Mouse (Mus musculus): ENCODE data around the gene Serinc1. TPM values are rescaled to one million over a fixed set of nuclear protein-coding genes. Genes with fewer than 3 reads are reported as not detected.

Gene Serinc1
- polyA plus RNA-seq, 1 experiment from 2014 or later: 137 TPM

- Histone ChIP-seq H3K27ac (ENCODE audit: low read depth) (no peak overlapping the region), H3K9ac (ENCODE audit: low read length) (no peak overlapping the region), H3K9me3 (ENCODE audit: control insufficient read depth, low read length) (no peaks in the 10 kb centered on the region), H3K4me2 (ENCODE audit: low read length) (no peak overlapping the region), H3K27me3 (replicated peaks; ENCODE audit: control insufficient read depth, insufficient read depth, low read length) (no peaks in the 10 kb centered on the region), H3K4me3 (ENCODE audit: low read depth, low read length) (no peak overlapping the region), H3K36me3 (ENCODE audit: control insufficient read depth, insufficient read depth, low read length) (no peaks in the 10 kb centered on the region), H3K4me1 (replicated peaks; ENCODE audit: control insufficient read depth, insufficient read depth, low read length) (peaks cover 11% of the 10 kb centered on the region)
- DNase-seq (ENCODE audit: low spot score) (no peak), ATAC-seq (replicated peaks; ENCODE audit: low FRiP score, low TSS enrichment, low read depth) (no peak)
- WGBS: 85% methylated on average over 2 of the region's 2 CpGs
Measured at GRCm38 (mm10) chr10:57492050-57492449, 40.3 kb downstream of the Serinc1 start.

- Histone ChIP-seq H3K36me3 (ENCODE audit: control insufficient read depth, insufficient read depth, low read length) (no peaks in the 10 kb centered on the region), H3K9me3 (ENCODE audit: control insufficient read depth, low read length) (no peaks in the 10 kb centered on the region), H3K4me3 (ENCODE audit: low read depth, low read length) (no peak overlapping the region), H3K9ac (ENCODE audit: low read length) (no peak overlapping the region), H3K4me2 (ENCODE audit: low read length) (peak overlapping the region; percentile 79; the same call in 1 of the 2 replicates), H3K4me1 (replicated peaks; ENCODE audit: control insufficient read depth, insufficient read depth, low read length) (peaks cover 11% of the 10 kb centered on the region), H3K27me3 (replicated peaks; ENCODE audit: control insufficient read depth, insufficient read depth, low read length) (no peaks in the 10 kb centered on the region), H3K27ac (ENCODE audit: low read depth) (no peak overlapping the region)
- DNase-seq (ENCODE audit: low spot score) (no peak), ATAC-seq (replicated peaks; ENCODE audit: low FRiP score, low TSS enrichment, low read depth) (no peak)
Measured at GRCm38 (mm10) chr10:57488591-57488990, 43.7 kb downstream of the Serinc1 start.

GRCm38 (mm10) chr10:57487201-57487600 is 45.1 kb downstream of the Serinc1 start:
- peak overlapping the region; percentile 79 for H3K4me2 ChIP-seq (ENCODE audit: low read length)
- H3K27me3 ChIP-seq (replicated peaks; ENCODE audit: control insufficient read depth, insufficient read depth, low read length): no peaks in the 10 kb centered on the region
- H3K4me3 ChIP-seq (ENCODE audit: low read depth, low read length): peak overlapping the region; percentile 94
- H3K9me3 ChIP-seq (ENCODE audit: control insufficient read depth, low read length): no peaks in the 10 kb centered on the region
- 2% methylated on average over 8 of the region's 8 CpGs for WGBS
- no peak for ATAC-seq (replicated peaks; ENCODE audit: low FRiP score, low TSS enrichment, low read depth)
- H3K9ac ChIP-seq (ENCODE audit: low read length): peak overlapping the region; percentile 96
- no peaks in the 10 kb centered on the region for H3K36me3 ChIP-seq (ENCODE audit: control insufficient read depth, insufficient read depth, low read length)
- peaks cover 11% of the 10 kb centered on the region for H3K4me1 ChIP-seq (replicated peaks; ENCODE audit: control insufficient read depth, insufficient read depth, low read length)
- peak; percentile 70 for DNase-seq (ENCODE audit: low spot score)
- H3K27ac ChIP-seq (ENCODE audit: low read depth): peak overlapping the region; percentile 97; the same call in 1 of the 2 replicates

GRCm38 (mm10) chr10:57486542-57487071 is 45.7 kb downstream of the Serinc1 start:
- H3K36me3 ChIP-seq (ENCODE audit: control insufficient read depth, insufficient read depth, low read length): no peaks in the 10 kb centered on the region
- ATAC-seq (replicated peaks; ENCODE audit: low FRiP score, low TSS enrichment, low read depth) (peak; percentile 90), DNase-seq (ENCODE audit: low spot score) (peak; percentile 93)
- peak overlapping the region; percentile 79 for H3K4me2 ChIP-seq (ENCODE audit: low read length)
- no peaks in the 10 kb centered on the region for H3K27me3 ChIP-seq (replicated peaks; ENCODE audit: control insufficient read depth, insufficient read depth, low read length)
- peak overlapping the region; percentile 94 for H3K4me3 ChIP-seq (ENCODE audit: low read depth, low read length)
- under 1% methylated on average over 64 of the region's 65 CpGs for WGBS
- H3K9me3 ChIP-seq (ENCODE audit: control insufficient read depth, low read length): no peaks in the 10 kb centered on the region
- H3K27ac ChIP-seq (ENCODE audit: low read depth): peak overlapping the region; percentile 97
- H3K9ac ChIP-seq (ENCODE audit: low read length): peak overlapping the region; percentile 96
- peaks cover 11% of the 10 kb centered on the region for H3K4me1 ChIP-seq (replicated peaks; ENCODE audit: control insufficient read depth, insufficient read depth, low read length)

GRCm38 (mm10) chr10:57485908-57486541 is 46.3 kb downstream of the Serinc1 start, which contains the start of gene Hsf2:
Gene Hsf2, plus strand, starts transcription at chr10:57486385.
- DNase-seq (ENCODE audit: low spot score): no peak
- peak within 1 kb of the TSS; percentile 79 for H3K4me2 ChIP-seq (ENCODE audit: low read length)
- no peaks in the 10 kb centered on the region for H3K27me3 ChIP-seq (replicated peaks; ENCODE audit: control insufficient read depth, insufficient read depth, low read length)
- ATAC-seq (replicated peaks; ENCODE audit: low FRiP score, low TSS enrichment, low read depth): peak; percentile 100
- peak within 1 kb of the TSS; percentile 97 for H3K27ac ChIP-seq (ENCODE audit: low read depth)
- H3K4me1 ChIP-seq (replicated peaks; ENCODE audit: control insufficient read depth, insufficient read depth, low read length): peaks cover 11% of the 10 kb centered on the region
- H3K9me3 ChIP-seq (ENCODE audit: control insufficient read depth, low read length): no peaks in the 10 kb centered on the region
- WGBS: 1% methylated on average over 51 of the region's 52 CpGs
- H3K36me3 ChIP-seq (ENCODE audit: control insufficient read depth, insufficient read depth, low read length): no peaks in the 10 kb centered on the region
- peak within 1 kb of the TSS; percentile 94 for H3K4me3 ChIP-seq (ENCODE audit: low read depth, low read length)
- peak within 1 kb of the TSS; percentile 96 for H3K9ac ChIP-seq (ENCODE audit: low read length)

GRCm38 (mm10) chr10:57484741-57485140 is 47.6 kb downstream of the Serinc1 start:
- WGBS: 78% methylated on average over 3 of the region's 3 CpGs
- Histone ChIP-seq H3K4me3 (ENCODE audit: low read depth, low read length) (no peak overlapping the region), H3K27ac (ENCODE audit: low read depth) (no peak overlapping the region), H3K4me1 (replicated peaks; ENCODE audit: control insufficient read depth, insufficient read depth, low read length) (peaks cover 11% of the 10 kb centered on the region), H3K27me3 (replicated peaks; ENCODE audit: control insufficient read depth, insufficient read depth, low read length) (no peaks in the 10 kb centered on the region), H3K36me3 (ENCODE audit: control insufficient read depth, insufficient read depth, low read length) (no peaks in the 10 kb centered on the region), H3K9me3 (ENCODE audit: control insufficient read depth, low read length) (no peaks in the 10 kb centered on the region), H3K4me2 (ENCODE audit: low read length) (no peak overlapping the region), H3K9ac (ENCODE audit: low read length) (no peak overlapping the region)
- DNase-seq (ENCODE audit: low spot score): no peak
- no peak for ATAC-seq (replicated peaks; ENCODE audit: low FRiP score, low TSS enrichment, low read depth)

- DNase-seq (ENCODE audit: low spot score) (no peak), ATAC-seq (replicated peaks; ENCODE audit: low FRiP score, low TSS enrichment, low read depth) (no peak)
- Histone ChIP-seq H3K4me2 (ENCODE audit: low read length) (no peak overlapping the region), H3K27ac (ENCODE audit: low read depth) (no peak overlapping the region), H3K4me1 (replicated peaks; ENCODE audit: control insufficient read depth, insufficient read depth, low read length) (no peaks in the 10 kb centered on the region), H3K9me3 (ENCODE audit: control insufficient read depth, low read length) (no peaks in the 10 kb centered on the region), H3K27me3 (replicated peaks; ENCODE audit: control insufficient read depth, insufficient read depth, low read length) (no peaks in the 10 kb centered on the region), H3K4me3 (ENCODE audit: low read depth, low read length) (no peak overlapping the region), H3K36me3 (ENCODE audit: control insufficient read depth, insufficient read depth, low read length) (no peaks in the 10 kb centered on the region), H3K9ac (ENCODE audit: low read length) (no peak overlapping the region)
- 47% methylated on average over 5 of the region's 5 CpGs for WGBS
Measured at GRCm38 (mm10) chr10:57481717-57482116, 50.6 kb downstream of the Serinc1 start.

- H3K27ac ChIP-seq (ENCODE audit: low read depth): no peak overlapping the region
- no peak overlapping the region for H3K9ac ChIP-seq (ENCODE audit: low read length)
- H3K9me3 ChIP-seq (ENCODE audit: control insufficient read depth, low read length): no peaks in the 10 kb centered on the region
- H3K27me3 ChIP-seq (replicated peaks; ENCODE audit: control insufficient read depth, insufficient read depth, low read length): no peaks in the 10 kb centered on the region
- no peak overlapping the region for H3K4me2 ChIP-seq (ENCODE audit: low read length)
- H3K4me3 ChIP-seq (ENCODE audit: low read depth, low read length): no peak overlapping the region
- DNase-seq (ENCODE audit: low spot score) (no peak), ATAC-seq (replicated peaks; ENCODE audit: low FRiP score, low TSS enrichment, low read depth) (no peak)
- H3K4me1 ChIP-seq (replicated peaks; ENCODE audit: control insufficient read depth, insufficient read depth, low read length): no peaks in the 10 kb centered on the region
- H3K36me3 ChIP-seq (ENCODE audit: control insufficient read depth, insufficient read depth, low read length): no peaks in the 10 kb centered on the region
- WGBS: 75% methylated on average over 9 of the region's 9 CpGs
Measured at GRCm38 (mm10) chr10:57477121-57477843, 55.0 kb downstream of the Serinc1 start.

Measured in intestine, embryonic 14.5 days (tissue).